Mouse (Mus musculus) CH12.LX (cell line): ENCODE measurements at regions not wholly inside any gene's neighbourhood (a gene's known extent, or its start where the extent isn't known, plus 50 kb on each side); places are given as distances from the start of the nearest gene placed in this dataset.

Experiments
- CTCF ChIP-seq, 2 experiments: IDR thresholded peaks in 1 of 2; conservative IDR thresholded peaks in 1 of 2; 2 replicates each; pipeline ENCODE4 v1.5.1; 2011 to 2012; ENCODE audit warnings: low read depth in 2 of 2, low read length in 2 of 2, improper control_type of control experiment in 1 of 2, inconsistent platforms in 1 of 2, mild to moderate bottlenecking in 1 of 2, moderate library complexity in 1 of 2
- MAZ ChIP-seq: IDR thresholded peaks from 2 replicates; pipeline ENCODE4 v1.6.1; 2012; ENCODE audit warnings: low read depth, mild to moderate bottlenecking, inconsistent platforms, low read length, improper control_type of control experiment, moderate library complexity
- TCF12 ChIP-seq: IDR thresholded peaks from 2 replicates; pipeline ENCODE4 v1.6.1; 2014; ENCODE audit warnings: low read depth, mild to moderate bottlenecking, inconsistent platforms, low read length, improper control_type of control experiment

GRCm38 (mm10) chr15:87089827-87090226, 454.3 kb upstream of the Fam19a5 start:
- no peak for TF ChIP-seq MAZ
- TF ChIP-seq CTCF (conservative IDR thresholded peaks at IDR 0.05 in 1 of 2, IDR thresholded peaks at IDR 0.05 in 1 of 2; ENCODE audit: low read depth in 2 of 2, low read length in 2 of 2) = no peak
- no peak for TF ChIP-seq TCF12
